Mouse (Mus musculus) cerebellum, adult (tissue): ENCODE measurements around the gene Lrrc8a.

Experiments
- ATAC-seq: cut with Nextera tagmentation; 2 replicates; pipeline ENCODE4 v1.9.2; 2017; ENCODE audit warnings: mild to moderate bottlenecking, moderate library complexity, mixed read lengths; ENCODE audit not compliant: insufficient number of reproducible peaks, low FRiP score, low TSS enrichment

The Lrrc8a gene

GRCm38 (mm10) chr2:30237199-30237880 lies at the start of gene Lrrc8a:
Lrrc8a (plus strand) TSS chr2:30237715.
- peak; percentile 96 for ATAC-seq

DNA sequence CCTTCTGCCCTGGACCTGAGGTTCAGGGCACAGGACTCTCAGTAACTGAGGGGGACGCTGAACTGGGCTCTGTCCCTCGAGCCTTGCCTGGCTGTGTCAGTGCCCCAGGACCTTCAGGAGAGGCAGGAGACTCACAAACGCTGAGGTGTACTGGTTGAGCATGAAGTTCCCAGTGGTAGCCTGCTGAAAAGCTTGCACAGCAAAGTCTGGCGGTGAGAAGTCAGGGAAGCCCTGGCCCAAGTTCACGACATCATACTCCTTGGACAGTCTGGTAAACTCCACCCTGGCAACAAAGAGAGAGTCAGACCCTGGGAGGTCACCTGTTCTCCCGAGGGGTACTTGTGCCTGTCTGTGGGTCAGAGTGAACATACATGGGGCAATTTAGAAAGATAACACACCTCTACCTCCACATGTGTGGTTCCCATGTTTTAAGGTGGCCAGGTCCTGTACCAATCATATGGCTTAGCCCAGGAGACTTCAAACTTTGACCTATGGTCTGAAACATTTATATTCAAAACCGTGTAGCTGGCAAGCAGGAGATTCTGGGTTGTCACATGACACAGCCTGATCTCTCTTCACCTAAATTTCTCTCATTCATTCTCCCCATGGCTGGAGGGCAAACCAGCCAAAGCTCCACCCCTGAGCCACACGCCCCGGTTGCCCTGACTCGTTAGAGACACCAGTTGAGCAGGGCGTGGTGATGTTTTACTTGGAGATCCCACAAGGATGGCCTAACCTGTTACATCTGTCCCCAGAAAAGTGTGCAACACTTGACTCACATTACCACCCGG lies 45.5 kb upstream of the Lrrc8a start:
- no peak for ATAC-seq

DNA sequence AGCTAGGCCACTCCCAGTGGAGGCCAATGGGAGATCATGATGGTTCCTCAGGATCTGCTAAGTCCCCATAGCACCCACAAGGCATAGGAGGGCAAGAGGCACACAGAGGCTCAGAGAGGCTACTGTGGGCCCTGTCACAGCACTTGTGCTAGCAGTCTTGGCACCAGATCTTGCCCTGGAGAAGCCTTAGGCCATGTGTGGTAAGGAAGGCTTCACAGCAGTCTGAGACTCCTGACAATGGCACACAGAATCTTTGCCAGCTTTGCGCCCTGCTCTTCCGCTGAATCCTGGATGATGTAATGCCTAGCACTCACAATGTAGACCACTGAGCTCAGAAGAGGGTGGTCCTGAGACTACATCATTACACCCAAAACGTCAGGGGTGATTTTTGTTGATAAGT lies 42.9 kb upstream of the Lrrc8a start:
- ATAC-seq: no peak

DNA sequence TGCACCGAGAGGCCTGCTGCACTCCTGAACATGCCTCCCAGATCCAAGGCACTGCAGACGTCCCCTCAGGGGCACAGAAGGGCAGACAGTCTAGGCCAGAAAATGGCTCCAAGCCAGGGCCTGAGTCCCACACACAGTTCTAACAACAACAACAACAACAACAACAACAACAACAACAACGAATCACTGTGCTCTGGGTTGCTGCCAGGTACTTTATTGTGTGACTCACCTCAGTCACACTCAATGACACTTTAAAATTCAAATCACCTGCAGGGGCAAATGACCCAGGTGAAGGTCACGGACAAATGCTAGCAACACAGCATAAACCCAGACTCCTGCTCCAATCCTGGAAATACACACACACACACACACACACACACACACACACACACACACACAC lies 39.5 kb upstream of the Lrrc8a start:
- ATAC-seq: no peak

GRCm38 (mm10) chr2:30199984-30200383 lies 37.5 kb upstream of the Lrrc8a start:
- ATAC-seq: no peak

- no peak for ATAC-seq
These were observed 37.1 kb upstream of the Lrrc8a start for GRCm38 (mm10) chr2:30200388-30200925.

DNA sequence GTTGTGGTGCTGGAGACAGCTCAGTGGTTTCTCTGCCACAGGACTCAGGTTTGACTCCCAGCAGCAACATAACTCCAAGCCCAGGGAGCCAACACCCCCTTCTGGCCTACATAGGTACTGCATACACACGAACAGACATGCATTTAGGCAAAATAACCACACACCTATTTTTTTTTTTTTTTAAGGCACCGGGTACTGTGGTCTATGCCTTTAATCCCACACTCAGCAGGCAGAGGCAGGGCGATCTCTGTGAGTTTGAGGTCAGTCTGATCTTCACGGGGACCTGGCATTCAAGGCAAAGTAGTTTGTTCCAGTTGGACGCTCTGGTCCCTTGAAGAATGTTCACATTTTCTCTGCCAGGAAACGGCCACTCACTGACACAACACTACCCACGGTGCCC lies 34.1 kb upstream of the Lrrc8a start:
- ATAC-seq: no peak

- no peak for ATAC-seq
These were observed 32.3 kb upstream of the Lrrc8a start for GRCm38 (mm10) chr2:30205255-30205628.

GRCm38 (mm10) chr2:30205629-30206357 lies 31.7 kb upstream of the Lrrc8a start, which contains the start of gene Kyat1:
Kyat1 (minus strand) TSS chr2:30205847.
- ATAC-seq: peak; percentile 94

- ATAC-seq: no peak
These were observed 30.1 kb upstream of the Lrrc8a start for GRCm38 (mm10) chr2:30207401-30207800.

GRCm38 (mm10) chr2:30207886-30208285 lies 29.6 kb upstream of the Lrrc8a start:
- ATAC-seq: no peak

- no peak for ATAC-seq
These were observed 25.9 kb upstream of the Lrrc8a start for GRCm38 (mm10) chr2:30211408-30212168.

DNA sequence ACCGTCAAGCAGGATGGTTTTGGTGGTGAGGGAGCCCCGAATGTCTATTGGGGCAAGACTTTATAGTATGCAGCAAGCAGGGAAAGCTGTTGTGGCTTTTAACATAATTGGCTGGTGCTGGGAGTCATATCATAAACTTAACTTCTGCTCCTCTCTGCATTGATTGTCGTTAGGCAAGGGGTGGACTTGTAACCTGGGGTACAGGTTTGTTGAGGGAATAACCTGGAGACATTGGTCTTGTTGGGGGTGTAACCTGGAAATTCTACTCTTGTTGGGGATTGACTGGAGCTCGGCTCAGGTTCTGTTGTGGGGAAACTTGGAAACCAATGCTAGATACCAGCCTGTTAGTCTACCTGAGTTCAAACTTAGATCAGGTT lies 25.4 kb upstream of the Lrrc8a start:
- ATAC-seq: no peak

GRCm38 (mm10) chr2:30212951-30213350 lies 24.6 kb upstream of the Lrrc8a start:
- no peak for ATAC-seq

DNA sequence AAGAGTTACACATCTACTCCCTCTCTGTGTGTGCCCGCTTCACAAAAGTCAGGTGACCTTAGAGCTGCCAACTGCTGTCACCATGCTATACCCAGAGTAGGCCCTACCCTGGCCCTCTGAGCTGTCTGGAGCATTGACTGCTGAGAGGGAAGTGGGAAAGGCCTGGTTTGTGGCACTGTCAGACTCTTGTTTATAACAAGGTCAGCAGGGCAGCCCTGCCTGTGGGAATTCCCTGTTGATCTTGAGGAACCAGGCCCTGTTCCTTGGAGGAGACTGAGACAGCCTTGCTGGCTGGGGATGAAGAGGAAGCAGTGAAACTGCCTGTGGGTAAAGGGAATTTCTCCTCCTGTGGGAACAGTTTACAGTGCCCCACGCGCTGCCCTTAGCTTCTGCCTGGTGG lies 22.8 kb upstream of the Lrrc8a start:
- no peak for ATAC-seq

- ATAC-seq: no peak
These were observed 22.0 kb upstream of the Lrrc8a start for GRCm38 (mm10) chr2:30215493-30215892.

DNA sequence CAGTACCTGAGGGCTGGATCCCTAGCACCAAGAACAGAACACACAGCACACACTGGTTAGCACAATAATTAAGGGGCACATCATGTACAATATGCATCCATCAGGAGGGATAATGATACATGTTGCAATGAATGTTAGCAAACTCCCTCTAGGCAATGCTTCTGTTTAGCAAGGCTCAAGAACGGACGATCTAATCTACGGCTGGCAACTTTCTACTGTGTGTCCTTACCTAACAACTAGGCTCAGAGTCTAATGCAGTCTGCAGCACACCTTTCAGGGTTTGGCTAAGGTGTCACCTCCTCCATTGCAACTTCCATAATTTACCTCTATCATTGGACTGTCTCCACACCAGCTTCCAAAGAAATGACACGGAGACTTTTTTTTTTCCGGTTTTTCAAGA lies 21.2 kb upstream of the Lrrc8a start:
- no peak for ATAC-seq

DNA sequence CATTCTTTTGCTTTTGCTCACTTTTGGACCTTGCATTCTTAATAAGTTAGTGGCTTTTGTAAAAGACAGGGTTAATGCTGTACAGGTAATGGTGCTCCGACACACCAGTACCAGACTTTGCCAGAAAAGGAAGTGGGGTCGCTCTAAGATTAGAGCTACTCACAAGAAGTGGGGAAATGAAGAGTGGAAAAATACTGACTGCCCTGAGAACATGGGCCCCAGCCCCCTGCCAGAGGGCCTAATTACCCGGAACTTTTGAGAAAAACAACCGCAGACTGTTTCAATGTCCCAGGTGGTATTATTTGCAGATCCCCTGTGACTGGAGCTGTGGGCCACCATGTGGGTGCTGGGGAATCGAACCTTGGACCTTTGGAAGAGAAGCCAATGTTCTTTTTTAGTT lies 1.9 kb upstream of the Lrrc8a start:
- ATAC-seq: no peak

DNA sequence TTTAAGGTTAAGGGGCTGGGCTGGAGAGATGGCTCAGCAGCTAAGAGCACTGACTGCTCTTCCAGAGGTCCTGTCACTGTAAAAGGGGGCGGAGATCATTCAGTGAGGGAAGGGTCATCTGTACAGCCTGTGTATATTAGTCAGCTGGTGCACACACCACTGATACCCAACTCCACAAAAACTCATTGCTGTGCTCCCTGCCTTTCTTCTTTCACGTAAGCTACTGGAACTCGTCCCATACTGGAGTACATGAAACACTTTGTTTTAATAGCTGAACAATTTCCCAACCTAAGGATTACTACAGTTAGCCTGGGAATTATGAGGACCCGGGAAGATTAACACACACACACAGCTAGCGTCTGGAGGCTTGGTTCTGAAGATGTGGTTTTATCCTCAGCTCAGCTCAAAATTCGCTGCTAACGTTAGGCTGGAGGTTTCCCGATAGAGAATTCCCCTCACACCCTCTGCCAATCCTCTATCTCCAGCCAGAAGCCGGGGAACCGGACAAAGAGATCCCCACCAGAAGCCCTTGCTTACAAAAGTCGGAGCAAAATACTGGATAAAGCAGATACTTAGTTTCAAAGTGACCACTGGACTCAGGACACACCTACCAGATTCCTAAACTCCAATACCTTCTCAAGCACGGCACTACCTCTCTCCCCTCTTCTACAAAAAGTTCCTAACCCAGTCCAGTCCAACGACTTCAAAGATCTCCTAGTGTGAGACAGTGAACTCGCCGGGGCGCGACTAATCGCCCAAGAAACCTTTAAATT lies 903 bp upstream of the Lrrc8a start:
- ATAC-seq: no peak

- ATAC-seq: peak; percentile 62
These were observed 366 bp downstream of the Lrrc8a start for GRCm38 (mm10) chr2:30237881-30238280.
